Mouse (Mus musculus): Measurements from ENCODE around the gene Calm3. TPM values are rescaled to one million over a fixed set of nuclear protein-coding genes. Genes with fewer than 3 reads are reported as not detected.
"Not testable (repeated sequence)": the region's sequence is repeated elsewhere in the genome, so short reads cannot be mapped to it uniquely, and the experiment has no call there.

Calm3 gene
- polyA plus RNA-seq (2014; fragmentation: Nextera tagmentation; extraction: Ambion mirVana) = 284 and 295 TPM in 2 replicates

DNA sequence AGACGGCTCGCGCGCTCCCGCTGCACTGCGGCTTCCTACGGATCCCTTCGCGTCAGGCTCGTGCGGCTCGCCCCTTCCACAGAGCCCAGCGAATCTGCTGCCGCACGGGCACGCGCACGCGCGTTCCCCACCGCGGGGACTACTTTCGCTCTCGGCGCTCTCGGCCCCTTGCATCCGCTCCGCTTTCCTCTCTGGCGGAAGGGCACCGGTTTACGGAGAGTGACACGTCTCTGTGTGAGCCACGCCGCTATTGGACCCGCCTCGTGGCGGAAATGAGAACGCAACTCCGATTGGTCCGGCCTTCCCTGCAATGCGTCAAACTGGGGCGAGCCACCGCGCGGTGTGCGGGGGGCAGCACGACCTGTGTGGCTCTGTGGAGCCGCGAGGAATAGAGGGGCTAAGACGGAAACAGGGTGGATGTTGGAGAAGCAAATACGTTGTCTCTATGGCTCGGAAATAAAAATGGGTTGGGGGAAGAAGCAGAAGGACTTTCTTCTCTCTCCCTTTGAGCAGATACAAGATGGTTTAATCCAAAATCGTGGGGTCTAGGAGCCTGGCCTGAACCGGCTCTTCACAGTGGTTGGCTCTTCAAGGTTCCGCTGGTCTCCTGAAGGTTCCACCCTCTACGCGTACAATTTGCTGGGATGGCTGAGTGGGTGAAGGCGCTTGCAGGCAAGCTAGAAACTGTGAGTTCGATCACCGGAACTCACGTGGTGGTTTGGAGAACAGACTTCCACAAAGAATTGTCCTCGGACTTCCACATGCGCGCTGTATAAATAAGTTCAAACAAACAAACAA, at the start of gene Calm3:
Gene Calm3, minus strand, starts transcription at position 78 of the 798 bp plus-strand sequence.
- DNase-seq (ENCODE audit: low spot score, missing footprints) (peak; percentile 100), ATAC-seq (ENCODE audit: low FRiP score) (peak; percentile 93)
- Histone ChIP-seq H3K4me2 (peak within 1 kb of the TSS; percentile 93), H3K27me3 (ENCODE audit: control insufficient read depth, insufficient read depth, low read length) (no peaks in the 10 kb centered on the region), H3K9ac (ENCODE audit: low read length) (peak within 1 kb of the TSS; percentile 97), H3K4me3 (ENCODE audit: low read depth, low read length) (peak within 1 kb of the TSS; percentile 76), H3K36me3 (ENCODE audit: control insufficient read depth, insufficient read depth, low read length) (no peaks in the 10 kb centered on the region; the same call in 1 of the 2 replicates), H3K27ac (ENCODE audit: low read depth, low read length) (peak within 1 kb of the TSS; percentile 96), H3K4me1 (ENCODE audit: control insufficient read depth, insufficient read depth, low read length) (peaks cover 30% of the 10 kb centered on the region), H3K9me3 (ENCODE audit: control insufficient read depth, low read length) (no peaks in the 10 kb centered on the region)
- 2% methylated on average over 55 of the region's 64 CpGs for WGBS

DNA sequence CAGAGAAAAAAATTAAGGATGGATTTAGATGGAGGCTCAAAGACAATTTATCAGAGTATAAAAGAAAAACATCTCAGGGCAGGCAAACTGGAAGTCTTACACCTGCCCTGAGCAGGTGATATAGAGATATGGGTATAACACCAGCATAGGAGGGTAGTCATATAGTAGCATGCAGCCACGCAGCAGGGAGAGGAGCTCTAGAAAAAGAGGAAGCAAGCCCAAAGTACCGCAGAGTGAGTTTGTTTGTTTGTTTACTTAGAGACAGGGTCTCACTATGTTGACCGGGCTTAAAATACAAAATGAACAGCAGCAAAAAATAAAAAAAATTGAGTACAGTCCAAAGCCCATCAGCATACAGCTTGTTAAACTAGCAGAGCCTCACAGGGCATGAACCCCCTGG, 47.2 kb upstream of the Calm3 start:
- no peak for DNase-seq (ENCODE audit: low spot score, missing footprints)
- WGBS = 85% methylated on average over 3 of the region's 3 CpGs
- Histone ChIP-seq H3K4me1 (ENCODE audit: control insufficient read depth, insufficient read depth, low read length) (no peaks in the 10 kb centered on the region), H3K27me3 (ENCODE audit: control insufficient read depth, insufficient read depth, low read length) (no peaks in the 10 kb centered on the region), H3K36me3 (ENCODE audit: control insufficient read depth, insufficient read depth, low read length) (no peaks in the 10 kb centered on the region), H3K4me3 (ENCODE audit: low read depth, low read length) (no peak overlapping the region), H3K27ac (ENCODE audit: low read depth, low read length) (no peak overlapping the region), H3K4me2 (no peak overlapping the region), H3K9me3 (ENCODE audit: control insufficient read depth, low read length) (no peaks in the 10 kb centered on the region), H3K9ac (ENCODE audit: low read length) (no peak overlapping the region)
- ATAC-seq (ENCODE audit: low FRiP score) = no peak

DNA sequence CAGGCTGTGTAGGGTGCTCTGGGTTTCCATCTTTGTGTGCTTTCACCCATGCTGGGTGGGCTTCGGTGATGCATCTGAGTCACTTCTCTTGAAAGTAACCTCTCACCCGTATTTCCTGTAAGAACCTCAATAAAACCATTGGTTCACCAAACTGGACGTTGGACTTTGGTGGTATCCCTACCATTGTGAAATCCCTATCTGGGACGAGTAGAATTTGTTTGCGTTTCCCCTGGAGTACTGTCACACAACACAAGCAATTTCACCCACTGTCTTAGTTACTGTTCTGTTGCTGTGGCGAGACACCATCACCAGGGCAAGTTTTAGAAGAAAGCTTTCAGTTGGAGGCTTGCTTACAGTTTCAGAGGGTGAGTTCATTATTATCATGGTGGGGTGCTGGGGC, 44.5 kb upstream of the Calm3 start:
- Histone ChIP-seq H3K36me3 (ENCODE audit: control insufficient read depth, insufficient read depth, low read length) (no peaks in the 10 kb centered on the region), H3K27me3 (ENCODE audit: control insufficient read depth, insufficient read depth, low read length) (no peaks in the 10 kb centered on the region), H3K4me3 (ENCODE audit: low read depth, low read length) (no peak overlapping the region), H3K9ac (ENCODE audit: low read length) (no peak overlapping the region), H3K9me3 (ENCODE audit: control insufficient read depth, low read length) (no peaks in the 10 kb centered on the region), H3K27ac (ENCODE audit: low read depth, low read length) (no peak overlapping the region), H3K4me2 (no peak overlapping the region), H3K4me1 (ENCODE audit: control insufficient read depth, insufficient read depth, low read length) (no peaks in the 10 kb centered on the region)
- DNase-seq (ENCODE audit: low spot score, missing footprints) (no peak), ATAC-seq (ENCODE audit: low FRiP score) (no peak)
- WGBS = 88% methylated on average over 6 of the region's 6 CpGs

DNA sequence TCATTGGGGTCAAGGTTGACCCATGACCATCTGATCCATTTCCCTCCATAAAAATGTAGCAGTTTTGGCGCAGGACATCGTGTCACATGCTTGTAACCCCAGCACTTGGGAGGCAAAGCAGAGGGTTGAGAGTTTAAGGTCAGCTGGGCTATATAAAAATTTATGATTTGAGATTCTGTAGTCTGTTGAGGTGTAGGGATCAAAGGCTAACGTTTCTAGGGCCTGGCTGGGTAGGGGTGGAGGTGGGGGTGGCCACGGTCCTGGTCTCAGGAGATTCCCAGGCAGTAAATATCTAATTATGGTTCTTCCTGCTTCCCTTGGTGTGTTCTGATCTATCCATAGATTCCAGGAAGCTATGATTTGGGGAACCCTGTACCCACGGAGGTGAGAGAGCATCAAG, 37.8 kb upstream of the Calm3 start:
- Histone ChIP-seq H3K27ac (ENCODE audit: low read depth, low read length) (no peak overlapping the region), H3K4me1 (ENCODE audit: control insufficient read depth, insufficient read depth, low read length) (peaks cover 14% of the 10 kb centered on the region), H3K9me3 (ENCODE audit: control insufficient read depth, low read length) (no peaks in the 10 kb centered on the region), H3K4me2 (no peak overlapping the region), H3K9ac (ENCODE audit: low read length) (no peak overlapping the region), H3K36me3 (ENCODE audit: control insufficient read depth, insufficient read depth, low read length) (no peaks in the 10 kb centered on the region), H3K27me3 (ENCODE audit: control insufficient read depth, insufficient read depth, low read length) (no peaks in the 10 kb centered on the region), H3K4me3 (ENCODE audit: low read depth, low read length) (no peak overlapping the region)
- 83% methylated on average over 5 of the region's 5 CpGs for WGBS
- ATAC-seq (ENCODE audit: low FRiP score) (no peak), DNase-seq (ENCODE audit: low spot score, missing footprints) (no peak)

DNA sequence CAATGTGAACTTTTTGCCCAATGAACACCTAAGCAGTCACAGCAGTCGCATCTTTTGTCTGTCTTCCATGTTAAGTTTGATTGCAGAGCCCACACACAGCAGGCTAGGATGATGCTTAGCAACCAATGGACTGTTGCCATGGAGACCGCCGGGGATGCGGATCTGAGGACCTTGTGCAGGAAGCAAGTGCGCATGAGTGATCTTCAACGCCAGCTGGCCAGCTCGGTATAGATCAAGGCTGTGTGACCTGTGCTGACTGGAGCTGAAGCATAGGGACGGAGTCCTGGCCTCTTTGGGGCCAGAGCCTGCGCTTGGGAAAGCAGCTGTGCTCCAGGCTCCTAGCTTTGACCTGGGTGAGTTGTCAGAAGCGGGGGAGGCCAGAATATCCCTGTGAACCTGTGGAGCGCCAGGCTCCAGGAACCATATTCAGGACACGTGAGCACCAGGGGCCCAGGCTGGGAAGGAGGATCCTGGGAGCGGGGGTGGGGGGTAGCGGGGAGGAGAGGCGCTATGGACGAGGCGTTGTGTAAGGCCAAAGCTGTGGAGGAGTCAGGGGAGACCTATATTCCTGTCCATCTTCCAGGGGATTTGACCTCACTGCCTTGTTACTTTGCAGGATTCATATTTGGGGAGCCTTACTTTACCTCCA, 35.7 kb upstream of the Calm3 start, which contains the start of gene Pnmal1:
Gene Pnmal1, plus strand, starts transcription at position 141 of the 649 bp plus-strand sequence.
- 7% methylated on average over 17 of the region's 17 CpGs for WGBS
- Histone ChIP-seq H3K36me3 (ENCODE audit: control insufficient read depth, insufficient read depth, low read length) (no peaks in the 10 kb centered on the region), H3K9me3 (ENCODE audit: control insufficient read depth, low read length) (no peaks in the 10 kb centered on the region), H3K4me2 (peak within 1 kb of the TSS; percentile 42), H3K4me3 (ENCODE audit: low read depth, low read length) (peak within 1 kb of the TSS; percentile 23), H3K4me1 (ENCODE audit: control insufficient read depth, insufficient read depth, low read length) (peaks cover 18% of the 10 kb centered on the region), H3K9ac (ENCODE audit: low read length) (peak within 1 kb of the TSS; percentile 50), H3K27me3 (ENCODE audit: control insufficient read depth, insufficient read depth, low read length) (no peaks in the 10 kb centered on the region), H3K27ac (ENCODE audit: low read depth, low read length) (peak within 1 kb of the TSS; percentile 90)
- peak; percentile 99 for DNase-seq (ENCODE audit: low spot score, missing footprints)
- ATAC-seq (ENCODE audit: low FRiP score) = peak; percentile 96

DNA sequence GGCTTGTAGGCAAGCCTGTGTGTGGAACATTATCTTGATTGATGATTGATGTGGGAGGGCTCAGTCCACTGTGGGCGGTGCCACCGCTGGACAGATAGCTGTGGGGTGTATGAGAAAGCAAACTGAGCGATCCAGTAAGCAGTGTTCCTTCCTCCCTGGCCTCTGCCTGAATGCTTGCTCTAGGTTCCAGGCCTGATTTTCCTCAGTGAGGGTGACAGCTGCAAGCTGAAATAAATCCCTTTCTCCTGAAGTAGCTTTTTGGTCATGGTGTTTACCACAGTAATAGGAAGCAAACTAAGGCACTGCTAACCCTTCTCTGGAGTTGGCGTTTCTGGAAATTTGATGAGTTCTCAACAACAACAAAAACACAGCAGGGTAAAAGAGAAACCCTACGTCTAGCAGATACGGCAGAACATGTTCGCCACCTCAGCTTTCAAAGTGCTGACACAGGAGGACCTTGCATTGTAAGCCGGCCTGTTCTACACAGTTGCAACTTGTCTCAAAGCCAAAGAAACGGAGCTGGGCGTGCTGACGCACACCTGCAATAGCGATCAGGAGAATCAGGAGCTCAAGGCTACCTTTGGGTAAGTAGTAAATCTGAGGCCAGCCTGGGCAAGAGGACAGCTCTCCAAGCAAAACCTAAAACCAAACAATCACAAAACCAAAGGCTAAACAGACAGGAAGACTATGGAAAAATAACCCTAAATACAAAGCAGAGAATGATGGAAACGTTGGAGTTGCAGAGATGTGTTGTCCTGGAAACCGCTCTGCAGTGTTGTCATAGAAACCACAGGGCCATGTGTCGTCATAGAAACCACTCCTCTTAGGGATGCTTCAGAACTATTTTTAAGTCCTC, 32.7 kb upstream of the Calm3 start:
- Histone ChIP-seq H3K4me3 (ENCODE audit: low read depth, low read length) (no peak overlapping the region), H3K27me3 (ENCODE audit: control insufficient read depth, insufficient read depth, low read length) (no peaks in the 10 kb centered on the region), H3K36me3 (ENCODE audit: control insufficient read depth, insufficient read depth, low read length) (no peaks in the 10 kb centered on the region), H3K27ac (ENCODE audit: low read depth, low read length) (no peak overlapping the region), H3K4me1 (ENCODE audit: control insufficient read depth, insufficient read depth, low read length) (peaks cover 18% of the 10 kb centered on the region), H3K9me3 (ENCODE audit: control insufficient read depth, low read length) (no peaks in the 10 kb centered on the region), H3K4me2 (no peak overlapping the region), H3K9ac (ENCODE audit: low read length) (no peak overlapping the region)
- ATAC-seq (ENCODE audit: low FRiP score) = no peak
- 52% methylated on average over 15 of the region's 15 CpGs for WGBS
- no peak for DNase-seq (ENCODE audit: low spot score, missing footprints)

DNA sequence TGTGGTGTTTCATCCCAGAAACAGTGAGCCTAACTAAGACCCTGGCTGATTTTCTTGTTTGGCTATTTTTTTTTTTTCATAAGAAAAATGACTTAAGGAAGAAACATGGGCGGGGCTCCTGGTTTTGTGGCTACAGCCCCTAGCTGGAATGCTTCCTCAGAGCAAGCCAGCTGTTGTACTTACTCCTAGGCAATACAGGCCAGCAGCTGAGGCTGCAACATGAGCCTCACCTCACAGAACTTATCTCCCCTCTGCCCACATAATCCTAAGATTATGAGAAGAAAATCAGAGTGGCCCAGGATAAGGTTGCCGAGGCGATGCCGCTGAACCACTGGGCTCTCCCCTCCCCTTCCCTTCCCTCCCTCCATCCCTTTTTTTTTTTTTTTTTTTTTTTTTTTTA, 31.8 kb upstream of the Calm3 start:
- Histone ChIP-seq H3K27ac (ENCODE audit: low read depth, low read length) (no peak overlapping the region), H3K9ac (ENCODE audit: low read length) (no peak overlapping the region), H3K36me3 (ENCODE audit: control insufficient read depth, insufficient read depth, low read length) (no peaks in the 10 kb centered on the region), H3K9me3 (ENCODE audit: control insufficient read depth, low read length) (no peaks in the 10 kb centered on the region), H3K27me3 (ENCODE audit: control insufficient read depth, insufficient read depth, low read length) (no peaks in the 10 kb centered on the region), H3K4me2 (no peak overlapping the region), H3K4me3 (ENCODE audit: low read depth, low read length) (no peak overlapping the region), H3K4me1 (ENCODE audit: control insufficient read depth, insufficient read depth, low read length) (peaks cover 18% of the 10 kb centered on the region)
- DNase-seq (ENCODE audit: low spot score, missing footprints) (no peak), ATAC-seq (ENCODE audit: low FRiP score) (no peak)
- 81% methylated on average over 4 of the region's 4 CpGs for WGBS

DNA sequence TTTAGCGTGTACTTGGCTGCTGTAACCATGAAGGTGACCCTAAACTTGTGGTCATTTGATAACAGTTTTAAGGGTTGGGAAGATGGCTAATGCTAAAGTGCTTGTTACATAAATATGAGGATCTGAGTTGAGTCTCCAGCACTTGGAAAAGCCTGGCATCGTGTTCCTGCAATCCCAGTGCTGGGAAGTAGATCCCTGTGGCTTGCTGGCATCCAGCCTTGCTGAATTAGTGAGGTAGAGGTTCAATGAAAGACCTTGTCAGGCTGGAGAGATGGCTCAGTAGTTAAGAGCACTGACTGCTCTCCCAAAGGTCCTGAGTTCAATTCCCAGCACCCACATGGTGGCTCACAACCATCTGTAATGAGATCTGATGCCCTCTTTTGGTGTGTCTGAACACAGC, 29.9 kb upstream of the Calm3 start:
- not testable (repeated sequence) for DNase-seq (ENCODE audit: low spot score, missing footprints)

More for the DNA sequence above, 29.9 kb upstream of the Calm3 start:
- ATAC-seq (ENCODE audit: low FRiP score); H3K27ac ChIP-seq (ENCODE audit: low read depth, low read length); H3K9ac ChIP-seq (ENCODE audit: low read length); H3K36me3 ChIP-seq (ENCODE audit: control insufficient read depth, insufficient read depth, low read length); H3K4me3 ChIP-seq (ENCODE audit: low read depth, low read length); H3K4me2 ChIP-seq; H3K9me3 ChIP-seq (ENCODE audit: control insufficient read depth, low read length): not testable (repeated sequence)
- Histone ChIP-seq H3K4me1 (ENCODE audit: control insufficient read depth, insufficient read depth, low read length) (peaks cover 10% of the 10 kb centered on the region), H3K27me3 (ENCODE audit: control insufficient read depth, insufficient read depth, low read length) (peaks cover 16% of the 10 kb centered on the region)
- WGBS = 68% methylated on average over 2 of the region's 2 CpGs
